Mouse (Mus musculus): ENCODE data around the gene Fbxo46.
"Not testable (repeated sequence)": the region's sequence is repeated elsewhere in the genome, so short reads cannot be mapped to it uniquely, and the experiment has no call there.

Fbxo46 gene

DNA sequence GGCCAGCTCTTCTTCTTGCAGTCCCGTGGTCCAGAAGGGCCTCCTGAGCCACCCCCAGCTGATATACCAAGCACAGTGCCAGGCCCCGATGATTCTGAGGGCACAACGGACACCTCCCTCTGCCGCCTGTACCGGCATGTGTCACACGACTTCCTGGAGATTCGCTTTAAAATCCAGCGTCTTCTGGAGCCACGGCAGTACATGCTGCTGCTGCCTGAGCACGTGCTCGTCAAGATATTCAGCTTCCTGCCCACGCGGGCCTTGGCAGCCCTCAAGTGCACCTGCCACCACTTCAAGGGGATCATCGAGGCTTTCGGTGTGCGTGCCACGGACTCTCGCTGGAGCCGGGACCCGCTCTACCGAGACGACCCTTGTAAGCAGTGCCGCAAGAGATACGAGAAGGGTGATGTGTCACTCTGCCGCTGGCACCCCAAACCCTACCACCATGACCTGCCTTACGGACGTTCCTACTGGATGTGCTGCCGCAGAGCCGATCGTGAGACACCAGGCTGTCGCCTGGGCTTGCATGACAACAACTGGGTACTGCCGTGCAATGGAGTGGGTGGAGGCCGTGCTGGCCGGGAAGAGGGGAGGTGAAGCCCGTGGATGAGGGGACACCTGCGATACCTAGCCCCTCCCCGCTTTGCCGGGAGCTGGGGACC lies 17.1 kb downstream of the Fbxo46 start:
- DNase-seq (ENCODE audit: low spot score), result no peak

DNA sequence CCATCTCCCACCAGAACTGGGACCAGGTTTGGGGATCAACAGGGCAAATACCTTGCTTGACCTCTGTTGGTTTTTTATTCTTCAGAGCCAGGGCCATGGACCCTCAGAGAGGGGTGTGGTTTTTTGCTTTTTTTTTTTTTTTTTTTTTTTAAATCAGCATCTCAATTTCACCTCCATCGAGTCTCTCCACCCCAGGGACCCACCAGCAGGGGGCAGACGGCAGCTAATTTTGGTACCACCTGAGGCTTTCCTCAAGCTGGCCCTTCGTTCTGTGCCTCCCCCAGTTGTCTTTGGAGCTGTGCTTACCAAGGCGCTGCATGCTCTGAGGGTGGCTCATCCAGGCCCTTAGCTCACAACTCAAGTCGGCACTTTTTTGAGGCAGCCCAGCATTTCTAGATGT lies 17.7 kb downstream of the Fbxo46 start:
- DNase-seq (ENCODE audit: low spot score), result peak; percentile 51

- DNase-seq (ENCODE audit: low spot score), result no peak
Measured at GRCm38 (mm10) chr7:19146793-19147192, 27.1 kb downstream of the Fbxo46 start.

DNA sequence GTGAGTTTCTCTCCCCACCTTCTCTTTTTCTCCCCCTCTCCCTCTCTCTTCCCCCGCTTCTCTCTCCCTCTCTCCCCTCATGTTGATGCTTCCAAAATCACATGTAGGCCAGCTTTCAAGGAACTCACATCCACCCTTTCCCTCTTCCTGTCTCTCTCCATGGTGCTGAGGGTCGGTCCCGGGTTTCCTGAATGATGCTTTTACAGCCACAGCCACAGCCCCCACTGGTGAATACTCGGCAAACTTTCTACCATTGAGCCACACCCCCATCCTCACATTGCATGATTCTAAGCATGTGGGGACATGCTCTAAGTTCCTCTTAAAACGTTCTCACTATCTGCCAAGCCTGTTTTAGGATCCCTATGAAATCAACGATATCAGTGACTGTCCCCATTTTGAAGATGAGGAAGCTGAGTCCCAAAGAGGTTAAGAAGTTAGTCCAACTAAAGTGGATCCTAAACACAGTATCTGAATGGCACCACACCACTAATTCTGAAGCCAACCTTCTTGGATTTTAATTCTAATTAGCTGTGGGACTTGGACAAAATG lies 27.9 kb downstream of the Fbxo46 start:
- DNase-seq (ENCODE audit: low spot score), result no peak

- no peak for DNase-seq (ENCODE audit: low spot score)
Measured at GRCm38 (mm10) chr7:19148180-19148874, 28.7 kb downstream of the Fbxo46 start.

DNA sequence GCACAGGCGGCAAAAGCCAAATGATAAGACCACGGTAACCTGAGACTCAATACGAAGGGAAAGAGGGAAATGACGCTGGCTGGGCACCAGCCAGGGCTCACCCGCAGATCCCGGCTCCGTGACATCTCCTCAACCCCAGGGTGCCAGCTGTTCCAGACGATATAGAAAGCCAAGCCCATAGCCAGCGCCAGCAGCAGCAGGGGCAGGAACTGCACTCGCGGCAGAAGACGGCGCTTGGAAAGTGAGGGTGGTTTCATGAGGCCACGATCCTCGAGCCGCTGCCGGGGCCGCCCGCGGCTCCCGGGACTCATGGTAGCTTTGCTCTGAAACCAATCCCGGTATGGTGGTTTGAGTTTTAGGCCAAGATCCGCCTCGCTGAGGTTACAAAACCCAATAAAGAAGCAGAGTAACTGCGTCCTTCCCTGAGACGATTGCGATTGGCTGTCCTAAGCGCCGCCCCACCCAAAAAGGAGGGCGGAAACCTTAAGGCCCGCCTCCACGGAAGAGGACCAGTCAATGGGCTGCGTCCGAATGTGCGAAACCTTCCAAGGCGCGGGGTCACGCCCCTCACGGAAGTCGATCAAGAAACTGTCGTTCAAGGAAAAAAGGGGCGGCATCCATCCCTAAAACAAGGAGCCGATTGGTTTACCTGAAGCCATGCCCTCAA lies 29.3 kb downstream of the Fbxo46 start, which contains the start of gene Qpctl:
Gene Qpctl (minus strand): TSS at position 417 of the 667 bp plus-strand sequence.
- DNase-seq (ENCODE audit: low spot score), result peak; percentile 89

DNA sequence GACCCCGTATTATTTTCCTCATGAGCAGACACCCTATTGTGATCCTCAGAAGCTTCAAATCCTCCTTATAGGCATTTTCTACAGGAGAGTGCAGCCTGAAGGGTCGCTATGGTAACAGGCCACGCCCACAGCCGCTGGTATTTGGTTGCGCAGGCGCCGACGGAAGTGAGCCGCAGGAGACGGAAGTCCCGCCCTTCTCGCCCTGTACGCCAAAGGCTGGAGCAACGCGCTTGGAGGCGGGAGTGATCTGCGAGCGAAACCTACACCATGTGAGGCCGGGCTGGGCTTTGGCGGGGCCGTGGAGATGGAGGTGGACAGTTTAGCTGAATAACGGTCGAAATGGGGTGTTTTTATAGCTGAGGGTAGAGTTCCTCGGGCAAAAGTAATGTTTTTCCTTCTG lies 30.0 kb downstream of the Fbxo46 start, which contains the start of gene Snrpd2:
Gene Snrpd2 (plus strand): TSS at position 97 of the 400 bp plus-strand sequence.
- DNase-seq (ENCODE audit: low spot score), result peak; percentile 96

DNA sequence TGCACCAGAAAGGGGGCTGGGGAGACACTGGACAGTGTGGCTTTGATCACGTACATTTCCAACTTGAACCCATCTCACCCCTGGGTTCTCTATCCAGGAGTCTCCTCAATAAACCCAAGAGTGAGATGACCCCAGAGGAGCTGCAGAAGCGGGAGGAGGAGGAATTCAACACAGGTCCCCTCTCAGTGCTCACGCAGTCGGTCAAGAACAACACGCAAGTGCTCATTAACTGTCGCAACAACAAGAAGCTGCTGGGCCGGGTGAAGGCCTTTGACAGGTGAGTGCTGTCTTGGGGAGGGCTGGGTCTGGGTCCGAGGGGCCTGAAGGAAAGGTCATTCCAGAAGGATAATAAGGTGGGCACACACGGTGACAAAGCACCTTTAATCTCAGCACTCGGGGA lies 31.5 kb downstream of the Fbxo46 start:
- not testable (repeated sequence) for DNase-seq (ENCODE audit: low spot score)

GRCm38 (mm10) chr7:19154796-19155195 lies 35.1 kb downstream of the Fbxo46 start:
- DNase-seq (ENCODE audit: low spot score), result no peak

- DNase-seq (ENCODE audit: low spot score), result no peak
Measured at GRCm38 (mm10) chr7:19155825-19156475, 36.3 kb downstream of the Fbxo46 start.

- DNase-seq (ENCODE audit: low spot score), result peak; percentile 93
Measured at GRCm38 (mm10) chr7:19157160-19157800, 37.6 kb downstream of the Fbxo46 start.

DNA sequence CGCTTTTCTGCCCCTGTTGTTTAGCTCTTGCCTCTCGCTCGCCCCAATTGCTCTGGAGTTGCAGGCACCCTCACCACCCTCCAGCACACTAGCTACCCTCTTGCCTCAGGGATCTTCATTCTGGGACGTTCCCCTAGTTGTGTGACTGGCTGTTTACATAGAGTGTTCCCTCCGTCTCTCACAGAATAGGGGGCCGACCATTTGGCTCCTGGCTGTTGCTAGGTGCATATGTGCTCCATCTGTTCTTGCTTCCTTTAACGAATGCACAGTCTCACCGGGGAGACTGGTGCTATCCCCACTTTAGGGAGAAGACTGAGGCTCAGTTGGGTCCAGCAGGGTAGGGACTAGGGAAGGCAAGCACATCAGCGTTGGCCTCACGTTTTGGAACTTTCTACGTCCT lies 38.9 kb downstream of the Fbxo46 start:
- DNase-seq (ENCODE audit: low spot score), result no peak

DNA sequence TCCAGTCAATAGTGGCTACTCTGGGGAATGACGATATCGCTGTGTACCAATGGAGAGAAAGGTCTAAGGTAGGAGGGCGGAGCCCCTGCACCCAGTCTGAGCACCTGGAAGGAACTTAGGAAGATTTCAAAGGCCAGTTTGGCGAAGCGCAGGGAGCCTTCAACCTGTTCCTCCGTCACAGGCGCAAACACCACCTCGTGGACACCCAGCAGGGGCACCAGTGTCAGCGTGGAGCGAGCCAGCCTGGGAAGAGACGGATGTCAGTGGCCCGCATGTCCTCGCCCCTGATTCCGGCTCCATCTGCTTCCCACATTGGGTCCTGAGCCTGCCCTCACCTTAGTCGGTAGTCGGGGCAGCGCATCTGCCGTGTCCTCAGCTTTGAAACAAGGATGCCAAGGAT lies 39.8 kb downstream of the Fbxo46 start:
- DNase-seq (ENCODE audit: low spot score), result no peak

DNA sequence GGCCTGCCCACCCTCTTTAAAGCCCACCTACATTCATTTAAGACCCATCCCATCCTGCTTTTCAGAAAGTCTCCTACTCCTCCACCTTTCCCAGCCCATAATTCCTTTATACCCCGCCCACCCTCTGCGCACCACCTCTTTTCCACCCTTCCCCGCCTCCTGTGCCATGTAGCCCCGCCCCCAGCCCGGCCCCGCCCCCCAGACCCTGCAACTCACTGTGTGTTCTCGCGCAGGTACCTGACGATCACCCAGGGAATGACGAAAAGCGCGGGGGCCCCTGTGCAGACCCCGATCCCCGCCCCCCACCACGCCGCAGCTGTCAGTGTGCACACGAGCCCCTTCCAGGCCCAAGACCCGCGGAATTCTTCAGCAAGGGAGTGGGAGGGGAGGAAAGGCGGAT lies 40.5 kb downstream of the Fbxo46 start:
- no peak for DNase-seq (ENCODE audit: low spot score)

- no peak for DNase-seq (ENCODE audit: low spot score)
Measured at GRCm38 (mm10) chr7:19162928-19163327, 43.3 kb downstream of the Fbxo46 start.

DNA sequence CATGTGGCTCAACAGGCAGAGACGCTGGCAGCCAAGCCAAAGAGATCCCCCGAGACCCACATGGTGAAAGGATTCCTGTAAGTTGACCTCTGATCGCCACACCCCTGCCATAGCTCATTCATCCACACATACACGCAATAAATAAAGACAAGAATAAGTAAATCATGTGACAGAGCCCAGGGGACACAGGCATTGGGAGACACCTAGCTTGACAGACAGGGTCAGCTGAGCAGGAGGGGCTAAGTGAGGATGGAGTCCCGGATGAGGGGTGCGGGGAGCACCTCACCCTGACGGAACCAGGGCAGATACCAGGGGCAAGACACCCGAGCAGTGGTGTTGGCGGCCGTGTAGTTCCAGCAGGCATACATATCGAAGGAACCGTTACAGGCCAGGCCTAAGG lies 44.1 kb downstream of the Fbxo46 start:
- DNase-seq (ENCODE audit: low spot score), result no peak

DNA sequence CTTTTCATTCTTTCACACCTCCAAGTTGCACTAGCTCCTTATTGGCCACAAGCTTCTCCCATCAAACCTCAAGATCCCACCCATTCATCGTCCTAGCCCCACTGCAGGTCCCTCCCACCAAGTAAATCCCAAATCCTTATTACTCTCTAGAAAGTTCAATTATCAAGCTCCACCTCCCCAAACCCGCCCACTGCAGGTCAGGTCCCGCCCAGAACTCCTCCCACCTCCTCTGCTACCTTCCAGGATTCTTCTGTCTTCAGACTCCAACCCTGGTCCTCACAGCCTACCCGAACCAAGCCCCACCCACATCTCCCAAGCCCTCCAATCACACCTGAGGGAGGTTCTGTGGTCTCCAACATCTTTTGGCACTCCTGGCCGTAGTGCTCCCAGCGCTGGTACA lies 44.5 kb downstream of the Fbxo46 start:
- DNase-seq (ENCODE audit: low spot score), result no peak

DNA sequence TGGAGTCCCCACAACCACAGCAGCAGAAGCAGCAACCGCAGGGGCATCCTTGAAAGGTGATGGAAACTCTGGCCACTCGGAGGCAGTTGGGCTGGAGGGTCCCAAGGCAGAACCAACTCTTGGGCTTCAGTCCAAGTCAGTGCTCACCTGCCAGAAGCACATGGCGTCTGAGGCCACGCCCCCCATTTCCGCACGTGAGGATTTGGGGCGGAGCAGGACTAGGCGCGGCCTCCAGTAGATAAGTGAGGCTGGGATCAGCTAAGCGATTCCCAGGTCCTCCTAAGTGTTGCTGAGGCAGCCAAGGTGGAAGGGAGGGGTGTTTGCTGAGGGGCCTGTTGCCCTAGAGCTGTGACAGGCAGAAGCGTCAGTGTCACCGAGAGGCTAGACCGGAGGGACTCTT lies 45.3 kb downstream of the Fbxo46 start:
- no peak for DNase-seq (ENCODE audit: low spot score)

DNA sequence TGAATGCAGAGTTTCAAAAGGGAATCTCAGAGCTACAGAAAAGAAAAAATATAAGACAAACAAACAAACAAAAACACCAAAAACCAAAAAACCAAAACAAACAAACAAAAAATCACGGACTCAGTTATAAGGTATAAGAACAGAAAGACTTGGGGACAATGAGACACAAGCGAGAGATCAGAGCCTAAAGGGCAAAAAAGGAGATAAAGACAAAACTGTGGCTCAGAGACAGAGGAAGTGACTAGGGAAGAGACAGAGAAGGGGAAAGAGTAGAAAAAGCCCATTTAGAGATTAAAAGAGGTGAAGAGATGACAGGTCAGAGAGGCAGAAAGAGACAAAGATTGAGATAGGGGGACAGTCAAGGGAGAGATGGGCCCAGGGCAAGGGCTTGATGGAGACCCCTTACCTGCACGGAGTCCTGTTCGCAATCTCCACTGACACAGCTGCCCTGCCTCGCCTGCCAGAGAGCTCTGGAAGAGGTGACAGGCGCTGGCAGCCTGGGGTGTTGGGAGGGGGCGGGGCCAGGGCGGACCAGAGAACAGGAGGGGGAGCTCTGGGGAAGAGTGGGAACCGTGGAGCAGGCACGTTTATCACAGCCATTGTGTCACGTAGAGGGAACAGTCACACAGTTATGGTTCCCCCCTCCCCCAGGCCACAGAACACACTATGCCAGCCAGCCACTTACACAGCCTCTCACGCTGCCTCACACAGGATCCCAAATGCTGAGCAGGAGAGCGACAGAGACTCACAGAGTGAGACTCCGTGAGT lies 46.2 kb downstream of the Fbxo46 start, which contains the start of gene Gipr:
Gene Gipr (minus strand): TSS at position 472 of the 768 bp plus-strand sequence.
- no peak for DNase-seq (ENCODE audit: low spot score)

- no peak for DNase-seq (ENCODE audit: low spot score)
Measured at GRCm38 (mm10) chr7:19166990-19167389, 47.3 kb downstream of the Fbxo46 start.

DNA sequence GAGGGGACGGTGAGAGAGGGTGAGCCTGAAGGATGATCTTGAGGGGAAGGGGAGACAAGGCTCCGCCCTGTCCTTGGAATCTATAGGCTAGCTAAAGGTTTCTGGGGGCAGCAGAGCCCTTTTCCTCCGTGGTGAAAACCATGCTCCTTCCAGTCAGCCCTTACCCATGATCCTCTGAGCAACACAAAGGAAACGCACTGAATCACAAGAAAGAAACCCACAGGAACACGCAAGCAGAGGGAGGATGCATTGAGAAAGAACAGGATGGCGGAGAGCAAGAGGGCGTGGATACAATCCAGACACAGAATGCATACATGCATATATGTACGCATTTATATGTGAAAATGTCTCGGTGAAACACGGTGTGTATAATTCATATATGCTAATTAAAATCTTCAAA lies 49.8 kb downstream of the Fbxo46 start:
- DNase-seq (ENCODE audit: low spot score), result no peak
